Mouse (Mus musculus): ENCODE results near the gene Coro6. TPM values are rescaled to one million over a fixed set of nuclear protein-coding genes. Genes with fewer than 3 reads are reported as not detected.

The Coro6 gene
- 0.05 and 0.16 TPM in 2 replicates for polyA plus RNA-seq (2016; fragmentation: Nextera tagmentation; extraction: Ambion mirVana)

DNA sequence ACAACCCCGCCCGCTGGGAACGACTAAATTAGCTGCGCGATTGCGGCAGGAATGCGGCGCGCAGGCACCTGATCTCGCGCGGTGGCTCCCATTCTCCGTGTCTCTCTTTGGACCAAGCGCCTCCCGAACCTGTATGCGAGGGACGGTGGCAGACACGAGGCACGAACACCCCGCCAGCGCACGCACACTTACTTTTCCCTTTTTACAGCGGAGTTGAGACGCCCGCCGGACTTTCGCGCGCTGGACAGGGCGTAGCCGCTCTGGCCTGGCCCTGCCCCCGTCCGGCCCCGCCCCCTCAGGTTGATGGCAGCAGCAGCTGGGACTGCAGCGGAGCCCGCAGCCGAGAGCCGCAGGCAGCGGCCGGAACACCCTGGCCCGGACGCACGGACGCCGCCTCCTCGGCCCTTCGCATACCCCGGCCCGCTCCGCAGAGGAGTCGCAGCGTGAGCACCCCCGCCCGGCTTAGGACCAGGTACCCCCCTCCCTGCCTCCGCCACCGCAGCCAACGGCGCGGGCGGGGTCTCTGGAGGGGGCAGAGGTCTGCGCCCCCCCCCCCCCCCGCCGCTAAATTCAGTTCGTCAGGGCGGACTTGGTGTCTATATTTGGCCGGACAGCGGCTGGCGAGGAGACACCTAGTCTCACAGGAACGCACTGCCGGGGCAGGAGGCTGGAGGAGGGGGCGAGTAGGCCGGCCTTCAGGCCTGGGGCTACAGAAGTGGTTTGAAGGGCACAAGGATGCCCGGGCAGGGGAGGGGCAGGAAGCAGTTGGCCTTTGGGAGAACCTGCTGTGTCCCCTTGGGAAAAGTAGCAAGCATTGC, at the start of gene Coro6:
Coro6 (plus strand) TSS at position 129 of the 818 bp plus-strand sequence.
- H3K4me3 ChIP-seq = peak within 1 kb of the TSS; percentile 59
- no peaks in the 10 kb centered on the region for H3K36me3 ChIP-seq
- no peaks in the 10 kb centered on the region for H3K9me3 ChIP-seq
- DNase-seq (ENCODE audit: low spot score) = peak; percentile 77
- peaks cover 83% of the 10 kb centered on the region for H3K27me3 ChIP-seq (ENCODE audit: insufficient read depth, poor library complexity, severe bottlenecking)
- H3K4me1 ChIP-seq (replicated peaks) = peaks cover 34% of the 10 kb centered on the region
- H3K27ac ChIP-seq = peak within 1 kb of the TSS; percentile 74
- under 1% methylated on average over 71 of the region's 73 CpGs for WGBS

DNA sequence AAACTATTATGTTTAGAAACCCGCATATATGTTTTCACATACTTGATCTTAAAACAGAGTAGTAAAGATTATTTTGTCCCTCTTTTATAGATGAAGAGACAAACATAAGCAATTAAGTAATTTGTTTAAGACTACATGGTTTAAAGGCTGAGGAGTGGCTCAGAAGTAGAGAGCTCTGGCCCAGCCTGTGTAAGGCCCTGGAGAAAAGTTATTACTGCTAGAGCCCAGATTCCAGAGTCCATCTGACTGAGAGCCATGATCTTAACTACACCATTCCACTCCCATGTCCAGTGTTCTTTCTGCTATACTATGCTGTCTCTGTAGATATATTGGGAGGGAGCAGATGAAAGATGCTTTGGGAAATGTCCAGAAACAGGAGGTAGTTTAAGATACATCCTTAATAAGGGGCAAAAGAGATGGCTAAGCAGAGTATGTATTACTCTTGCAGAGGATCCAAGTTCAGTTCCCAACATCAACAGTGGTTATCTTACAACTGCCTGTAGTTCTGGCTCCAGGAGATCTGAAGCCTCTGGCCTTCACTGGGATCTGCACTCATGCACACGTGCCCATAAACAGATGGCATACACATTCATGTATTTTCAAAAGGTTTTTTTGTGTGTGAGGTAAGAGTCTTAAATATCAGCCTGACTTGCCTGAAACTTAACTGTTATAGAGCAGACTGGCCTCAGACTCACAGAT, 47.9 kb upstream of the Coro6 start:
- no peak overlapping the region for H3K4me3 ChIP-seq
- no peaks in the 10 kb centered on the region for H3K4me1 ChIP-seq (replicated peaks)
- 79% methylated on average over 2 of the region's 2 CpGs for WGBS
- H3K36me3 ChIP-seq = peaks cover under 1% of the 10 kb centered on the region; the same call in 1 of the 2 replicates
- no peak for DNase-seq (ENCODE audit: low spot score)
- no peaks in the 10 kb centered on the region for H3K27me3 ChIP-seq (ENCODE audit: insufficient read depth, poor library complexity, severe bottlenecking)
- H3K27ac ChIP-seq = no peak overlapping the region
- H3K9me3 ChIP-seq = no peaks in the 10 kb centered on the region

GRCm38 (mm10) chr11:77416212-77417000, 45.8 kb upstream of the Coro6 start:
- Histone ChIP-seq H3K27me3 (ENCODE audit: insufficient read depth, poor library complexity, severe bottlenecking) (no peaks in the 10 kb centered on the region), H3K27ac (no peak overlapping the region), H3K4me3 (no peak overlapping the region), H3K9me3 (no peaks in the 10 kb centered on the region), H3K36me3 (peaks cover 4% of the 10 kb centered on the region; the same call in 1 of the 2 replicates), H3K4me1 (replicated peaks) (no peaks in the 10 kb centered on the region)
- DNase-seq (ENCODE audit: low spot score) = no peak
- WGBS = 70% methylated on average over 4 of the region's 4 CpGs

DNA sequence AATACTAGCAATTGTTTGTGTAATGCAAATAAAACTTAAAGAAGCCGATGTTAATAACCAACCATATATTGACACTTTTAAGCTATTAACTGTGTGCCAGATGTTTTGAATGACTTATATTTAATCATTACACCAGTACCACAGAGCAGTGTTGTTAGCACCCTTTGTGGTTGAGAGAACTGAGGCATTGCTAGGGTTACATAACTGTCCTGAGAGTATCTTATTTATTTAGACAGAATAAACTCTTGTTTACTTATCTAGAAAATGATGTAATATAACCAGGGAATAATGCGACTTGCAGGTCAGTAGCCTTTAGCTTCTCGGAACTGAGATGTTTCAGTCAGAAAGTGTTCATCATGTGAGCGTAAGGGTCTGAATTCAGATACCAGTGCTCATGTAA, 44.2 kb upstream of the Coro6 start:
- Histone ChIP-seq H3K4me3 (no peak overlapping the region), H3K27ac (no peak overlapping the region), H3K9me3 (no peaks in the 10 kb centered on the region), H3K36me3 (peaks cover 19% of the 10 kb centered on the region), H3K27me3 (ENCODE audit: insufficient read depth, poor library complexity, severe bottlenecking) (no peaks in the 10 kb centered on the region), H3K4me1 (replicated peaks) (no peaks in the 10 kb centered on the region)
- 96% methylated on average over 4 of the region's 4 CpGs for WGBS
- DNase-seq (ENCODE audit: low spot score) = no peak

DNA sequence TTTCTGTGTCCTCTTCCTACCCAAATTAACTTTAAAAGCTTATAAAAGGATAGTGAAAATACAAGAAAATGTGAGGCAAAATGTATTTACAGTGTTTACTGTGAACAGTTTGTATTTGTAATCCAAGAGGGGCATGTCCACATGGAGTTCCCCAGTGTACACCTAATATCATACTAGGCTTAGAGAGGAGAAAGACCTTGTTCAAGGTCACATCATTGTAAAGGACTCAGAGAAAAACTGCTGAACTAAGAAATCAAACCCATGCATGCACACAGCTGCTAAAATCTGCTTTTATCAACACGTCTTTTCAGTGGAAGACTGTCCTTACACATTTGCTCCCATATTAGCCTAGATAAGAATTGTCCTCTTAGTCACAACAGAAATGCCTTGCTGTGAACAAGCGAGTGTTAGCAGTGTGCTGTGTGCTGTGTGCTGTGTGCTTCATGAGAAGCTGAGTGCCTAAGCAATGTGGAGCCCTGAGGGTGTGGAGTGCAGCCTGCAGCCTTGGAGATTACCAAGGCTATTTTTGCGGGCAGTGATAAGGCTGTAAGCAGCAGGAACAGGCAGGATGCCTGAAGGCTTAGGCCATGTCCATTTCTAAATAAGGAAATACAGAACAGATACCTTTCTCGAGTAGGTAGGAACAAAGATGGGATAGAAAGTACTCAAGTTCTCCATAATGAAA, 38.9 kb upstream of the Coro6 start:
- WGBS = 83% methylated on average over 4 of the region's 4 CpGs
- no peak for DNase-seq (ENCODE audit: low spot score)
- H3K4me1 ChIP-seq (replicated peaks) = no peaks in the 10 kb centered on the region
- H3K27me3 ChIP-seq (ENCODE audit: insufficient read depth, poor library complexity, severe bottlenecking) = no peaks in the 10 kb centered on the region
- H3K9me3 ChIP-seq = no peaks in the 10 kb centered on the region
- no peak overlapping the region for H3K27ac ChIP-seq
- H3K4me3 ChIP-seq = no peak overlapping the region
- H3K36me3 ChIP-seq = peaks cover 51% of the 10 kb centered on the region

DNA sequence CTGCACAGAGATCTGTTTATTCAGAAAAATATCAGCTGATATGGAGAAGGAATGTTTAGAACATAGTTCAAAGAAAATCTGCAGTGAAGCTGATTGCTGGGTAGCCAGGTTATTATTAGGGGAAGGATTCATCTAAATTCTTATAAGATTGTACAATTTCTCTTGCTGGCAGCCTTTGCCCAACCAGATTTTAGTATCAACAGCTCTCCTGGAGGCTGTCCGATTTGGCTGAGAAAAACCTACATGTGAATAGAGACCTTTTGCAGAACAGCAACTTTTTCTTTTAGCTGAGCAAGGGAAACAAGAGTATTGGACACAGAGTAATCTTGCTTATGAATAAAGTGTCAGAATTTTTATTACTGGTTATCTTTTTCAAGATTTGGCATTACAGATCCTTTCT, 33.8 kb upstream of the Coro6 start:
- peaks cover 45% of the 10 kb centered on the region for H3K36me3 ChIP-seq
- WGBS = 94% methylated on average over 1 of the region's 1 CpGs
- no peaks in the 10 kb centered on the region for H3K9me3 ChIP-seq
- DNase-seq (ENCODE audit: low spot score) = no peak
- H3K4me1 ChIP-seq (replicated peaks) = no peaks in the 10 kb centered on the region
- H3K27ac ChIP-seq = no peak overlapping the region
- H3K4me3 ChIP-seq = no peak overlapping the region
- no peaks in the 10 kb centered on the region for H3K27me3 ChIP-seq (ENCODE audit: insufficient read depth, poor library complexity, severe bottlenecking)

GRCm38 (mm10) chr11:77437026-77437425, 25.2 kb upstream of the Coro6 start:
- Histone ChIP-seq H3K27me3 (ENCODE audit: insufficient read depth, poor library complexity, severe bottlenecking) (no peaks in the 10 kb centered on the region), H3K4me1 (replicated peaks) (no peaks in the 10 kb centered on the region), H3K4me3 (no peak overlapping the region), H3K9me3 (no peaks in the 10 kb centered on the region), H3K27ac (no peak overlapping the region), H3K36me3 (peaks cover 39% of the 10 kb centered on the region)
- 86% methylated on average over 2 of the region's 2 CpGs for WGBS
- no peak for DNase-seq (ENCODE audit: low spot score)

DNA sequence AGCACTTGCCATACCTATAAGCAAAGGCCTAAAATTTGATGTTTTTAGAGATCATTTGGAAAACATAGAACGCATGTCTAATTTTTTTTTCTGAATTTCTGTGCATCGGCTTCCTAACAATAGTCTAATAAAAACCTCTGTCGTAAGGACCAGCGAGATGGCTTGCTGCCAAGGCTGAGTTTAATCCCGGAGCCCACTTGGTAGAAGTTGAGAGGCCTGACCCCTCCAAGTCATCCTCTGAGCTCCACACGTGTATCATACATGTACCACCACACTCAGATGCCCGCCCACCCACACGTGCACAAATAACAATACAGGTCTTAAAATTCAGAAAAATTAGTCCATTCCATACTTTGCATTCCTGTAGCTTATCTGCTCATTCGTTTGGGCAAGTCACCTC, 22.1 kb upstream of the Coro6 start:
- H3K27me3 ChIP-seq (ENCODE audit: insufficient read depth, poor library complexity, severe bottlenecking) = no peaks in the 10 kb centered on the region
- DNase-seq (ENCODE audit: low spot score) = no peak
- no peak overlapping the region for H3K27ac ChIP-seq
- WGBS = 94% methylated on average over 9 of the region's 9 CpGs
- H3K4me1 ChIP-seq (replicated peaks) = no peaks in the 10 kb centered on the region
- no peaks in the 10 kb centered on the region for H3K9me3 ChIP-seq
- H3K4me3 ChIP-seq = no peak overlapping the region
- peaks cover 47% of the 10 kb centered on the region for H3K36me3 ChIP-seq

DNA sequence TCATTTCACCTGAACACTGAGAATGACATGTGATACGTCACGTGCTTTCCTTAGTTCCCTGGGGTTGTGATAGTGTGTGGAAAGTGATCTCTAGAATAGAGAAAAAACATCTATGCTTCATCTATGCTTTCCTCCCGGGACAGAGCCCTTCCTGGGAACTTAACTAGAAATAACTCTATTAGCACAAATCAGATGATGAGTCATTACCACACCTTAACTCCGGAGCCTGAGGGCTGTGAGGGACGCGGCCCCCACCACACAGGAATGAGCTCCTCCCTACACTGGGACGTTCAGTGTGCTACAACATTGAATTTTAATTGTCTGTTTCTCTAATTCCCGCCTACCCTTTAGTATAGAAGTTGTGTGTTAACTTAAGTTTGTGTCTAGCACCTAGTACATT, 21.2 kb upstream of the Coro6 start:
- Histone ChIP-seq H3K27ac (no peak overlapping the region), H3K4me3 (no peak overlapping the region), H3K4me1 (replicated peaks) (no peaks in the 10 kb centered on the region), H3K27me3 (ENCODE audit: insufficient read depth, poor library complexity, severe bottlenecking) (no peaks in the 10 kb centered on the region), H3K9me3 (no peaks in the 10 kb centered on the region), H3K36me3 (peaks cover 51% of the 10 kb centered on the region)
- DNase-seq (ENCODE audit: low spot score) = no peak
- 91% methylated on average over 8 of the region's 8 CpGs for WGBS

GRCm38 (mm10) chr11:77442186-77443170, 19.7 kb upstream of the Coro6 start:
- no peak overlapping the region for H3K4me3 ChIP-seq
- WGBS = 82% methylated on average over 7 of the region's 7 CpGs
- H3K27ac ChIP-seq = no peak overlapping the region
- no peaks in the 10 kb centered on the region for H3K4me1 ChIP-seq (replicated peaks)
- H3K36me3 ChIP-seq = peaks cover 50% of the 10 kb centered on the region
- H3K27me3 ChIP-seq (ENCODE audit: insufficient read depth, poor library complexity, severe bottlenecking) = no peaks in the 10 kb centered on the region
- no peak for DNase-seq (ENCODE audit: low spot score)
- H3K9me3 ChIP-seq = no peaks in the 10 kb centered on the region

GRCm38 (mm10) chr11:77444939-77445338, 17.3 kb upstream of the Coro6 start:
- H3K36me3 ChIP-seq = peaks cover 43% of the 10 kb centered on the region
- H3K9me3 ChIP-seq = no peaks in the 10 kb centered on the region
- DNase-seq (ENCODE audit: low spot score) = no peak
- H3K27me3 ChIP-seq (ENCODE audit: insufficient read depth, poor library complexity, severe bottlenecking) = no peaks in the 10 kb centered on the region
- no peaks in the 10 kb centered on the region for H3K4me1 ChIP-seq (replicated peaks)
- WGBS = 87% methylated on average over 2 of the region's 2 CpGs
- H3K4me3 ChIP-seq = no peak overlapping the region
- no peak overlapping the region for H3K27ac ChIP-seq

Data from hindbrain, embryonic 10.5 days (tissue).